8 mouse cellular contexts compared by ENCODE assay signal in genomic region chr1:96846727-96847126, GRCm38 (mm10). TPM values are rescaled to one million over a fixed set of nuclear protein-coding genes. Genes with fewer than 3 reads are reported as not detected.
DNase-seq lines count a peak whose midpoint lies in the region; ATAC-seq and TF ChIP-seq lines count a peak whose summit lies in the region.

No protein-coding gene starts in this region.

- H3K9ac ChIP-seq in heart, postnatal 0 days (replicated peaks; ENCODE audit: low read depth, low read length) = no peak overlapping the region
- H3K9ac ChIP-seq in forebrain, embryonic 14.5 days (ENCODE audit: low read length) = no peak overlapping the region

- no peak overlapping the region for H3K4me2 ChIP-seq in heart, postnatal 0 days (ENCODE audit: low read depth, low read length)
- H3K4me2 ChIP-seq in forebrain, embryonic 14.5 days (ENCODE audit: low read length) = no peak overlapping the region

- no peak overlapping the region for H3K4me3 ChIP-seq in heart, postnatal 0 days (ENCODE audit: low read depth, low read length)
- H3K4me3 ChIP-seq in heart, embryonic 10.5 days = no peak overlapping the region
- H3K4me3 ChIP-seq in forebrain, embryonic 14.5 days (ENCODE audit: low read depth, low read length) = no peak overlapping the region

- no peak for TF ChIP-seq EP300 in heart, postnatal 0 days (IDR thresholded peaks at IDR 0.05; ENCODE audit: low read depth)

- no peak overlapping the region for H3K27ac ChIP-seq in heart, postnatal 0 days (ENCODE audit: low read depth)
- H3K27ac ChIP-seq in heart, embryonic 10.5 days = no peak overlapping the region
- H3K27ac ChIP-seq in forebrain, embryonic 14.5 days (ENCODE audit: low read depth, low read length) = no peak overlapping the region

- no peaks in the 10 kb centered on the region for H3K4me1 ChIP-seq in heart, postnatal 0 days (ENCODE audit: control insufficient read depth, insufficient read depth)
- no peaks in the 10 kb centered on the region for H3K4me1 ChIP-seq in heart, embryonic 10.5 days
- H3K4me1 ChIP-seq in forebrain, embryonic 14.5 days (ENCODE audit: control insufficient read depth, insufficient read depth, low read length) = no peaks in the 10 kb centered on the region

- peak; percentile 54 for TF ChIP-seq CTCF in heart, postnatal 0 days (IDR thresholded peaks at IDR 0.05; ENCODE audit: low read depth)

- H3K36me3 ChIP-seq in heart, postnatal 0 days (replicated peaks; ENCODE audit: control insufficient read depth, insufficient read depth, low read length) = no peaks in the 10 kb centered on the region
- H3K36me3 ChIP-seq in heart, embryonic 10.5 days = no peaks in the 10 kb centered on the region
- no peaks in the 10 kb centered on the region for H3K36me3 ChIP-seq in forebrain, embryonic 14.5 days (ENCODE audit: control insufficient read depth, insufficient read depth, low read length)

- WGBS in heart, postnatal 0 days = 4% methylated on average over 3 of the region's 3 CpGs
- 5% methylated on average over 3 of the region's 3 CpGs for WGBS in heart, embryonic 10.5 days
- 4% methylated on average over 3 of the region's 3 CpGs for WGBS in forebrain, embryonic 14.5 days

- H3K9me3 ChIP-seq in heart, postnatal 0 days (replicated peaks; ENCODE audit: control insufficient read depth, low read length) = no peaks in the 10 kb centered on the region
- H3K9me3 ChIP-seq in heart, embryonic 10.5 days = no peaks in the 10 kb centered on the region
- H3K9me3 ChIP-seq in forebrain, embryonic 14.5 days (replicated peaks; ENCODE audit: control insufficient read depth, low read length) = no peaks in the 10 kb centered on the region

- no peak for ATAC-seq in heart, postnatal 0 days (ENCODE audit: insufficient read depth, low read depth)
- ATAC-seq in forebrain, embryonic 14.5 days = peak; percentile 48; the same call in 1 of the 2 replicates

- DNase-seq in heart, postnatal 0 days (ENCODE audit: low spot score) = peak; percentile 30
- DNase-seq in heart, embryonic 10.5 days (ENCODE audit: low spot score) = no peak
- DNase-seq in ovary, postnatal 14 days (ENCODE audit: low spot score) = peak; percentile 11
- DNase-seq in ovary, postnatal 10 days (ENCODE audit: low spot score) = no peak
- peak; percentile 78 for DNase-seq in forebrain, embryonic 14.5 days (ENCODE audit: low spot score)
- DNase-seq in retina, embryonic 14.5 days (ENCODE audit: low spot score) = peak; percentile 78
- DNase-seq in testis, postnatal 10 days (ENCODE audit: low spot score) = no peak
- DNase-seq in adrenal gland, postnatal 25 days = no peak

- no peaks in the 10 kb centered on the region for H3K27me3 ChIP-seq in heart, postnatal 0 days (ENCODE audit: control insufficient read depth, insufficient read depth, low read length)
- no peaks in the 10 kb centered on the region for H3K27me3 ChIP-seq in heart, embryonic 10.5 days (ENCODE audit: insufficient read depth, poor library complexity, severe bottlenecking)
- no peaks in the 10 kb centered on the region for H3K27me3 ChIP-seq in forebrain, embryonic 14.5 days (replicated peaks; ENCODE audit: control insufficient read depth, insufficient read depth, low read length)

RNA-seq across cellular contexts. Expression of gene Slco4c1, which starts 25.2 kb away (rescaled TPM):
- not detected in 2 replicates for total RNA-seq in heart, postnatal 0 days (2014; rRNA removed; ENCODE audit: low replicate concordance)
- polyA plus RNA-seq in heart, postnatal 0 days (2015; fragmentation: Nextera tagmentation; extraction: Ambion mirVana) = 0.03 TPM in 2 replicates
- polyA plus RNA-seq in heart, embryonic 10.5 days (2016; fragmentation: Nextera tagmentation; extraction: Ambion mirVana) = 0.06 and 0.08 TPM in 2 replicates
- 0.19 and 0.47 TPM in 2 replicates for polyA plus RNA-seq in forebrain, embryonic 14.5 days (2014; fragmentation: Nextera tagmentation; extraction: Ambion mirVana)
- total RNA-seq in adrenal gland, postnatal 25 days (2021) = not detected in 2 replicates

Comparison
In these comparisons a context has a peak if more than half of its experiments do, and no peak if none do; other contexts are left out.
1. DNase-seq: peak in heart, postnatal 0 days (single experiment), ovary, postnatal 14 days (single experiment), forebrain, embryonic 14.5 days (single experiment) and retina, embryonic 14.5 days (single experiment); none in heart, embryonic 10.5 days (single experiment), ovary, postnatal 10 days (single experiment), testis, postnatal 10 days (single experiment) and adrenal gland, postnatal 25 days (single experiment).